Comparison of ENCODE assay signal across 1 mouse cellular context in the genomic region with DNA sequence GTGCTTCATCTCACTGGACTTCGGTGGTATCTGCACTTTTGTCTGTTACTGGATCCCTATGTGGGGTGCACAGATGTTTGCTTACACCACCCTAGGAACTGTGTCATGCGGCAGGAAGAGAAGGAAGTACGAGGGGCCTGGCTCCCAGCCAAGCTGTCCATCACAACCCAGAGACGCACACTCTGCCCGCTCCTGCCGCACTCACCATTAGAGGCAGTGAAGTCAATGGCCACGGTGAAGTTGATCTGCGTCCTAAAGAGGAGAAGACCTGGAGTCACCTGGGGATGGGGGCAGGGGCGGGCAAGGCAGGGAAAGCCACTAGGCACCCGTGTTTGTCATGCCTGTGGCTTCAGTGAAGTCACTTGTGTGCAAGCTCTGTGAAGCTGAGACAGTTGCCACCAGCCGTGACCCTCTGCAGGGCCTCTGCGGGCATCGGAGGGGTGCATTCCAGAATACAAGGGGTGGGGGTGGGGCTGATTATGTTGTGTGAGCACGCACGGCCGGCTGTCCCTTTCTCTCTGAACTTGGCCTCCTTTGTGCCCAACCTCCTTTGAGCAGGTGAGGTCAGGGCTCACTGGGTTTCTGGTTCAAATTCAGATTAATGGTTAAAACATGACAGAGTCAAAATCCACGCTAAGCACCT.
A peak's percentile ranks its signal among the peaks of the same experiment; 100 is the strongest.
TF ChIP-seq lines count a peak whose summit lies in the region.

No protein-coding gene starts in this region.

TF ChIP-seq in MEL, 35 proteins besides CTCF, POLR2A, EP300 and RAD21 (continued from another document):
- TF ChIP-seq NELFE (IDR thresholded peaks at IDR 0.05; ENCODE audit: low read depth, low read length) (0 out of 2 replicates have a peak, but pooled peaks have one; percentile 11), USF1 (IDR thresholded peaks at IDR 0.05; ENCODE audit: low read depth, low read length) (peak; percentile 51), ZC3H11A (IDR thresholded peaks at IDR 0.05; ENCODE audit: low read depth, low read length) (no peak), MEF2A (IDR thresholded peaks at IDR 0.05; ENCODE audit: extremely low read depth, insufficient replicate concordance, low read depth, low read length, poor library complexity, severe bottlenecking) (no peak), USF2 (IDR thresholded peaks at IDR 0.05; ENCODE audit: borderline replicate concordance in 1 of 2, insufficient read depth in 1 of 2, low read depth in 1 of 2, low read length in 2 of 2) (no peak), UBTF (IDR thresholded peaks at IDR 0.05; ENCODE audit: borderline replicate concordance, insufficient read depth, low read depth, low read length) (no peak), E2F4 (IDR thresholded peaks at IDR 0.05; ENCODE audit: borderline replicate concordance, low read depth, low read length) (no peak), POLR2AphosphoS5 (IDR thresholded peaks at IDR 0.05; ENCODE audit: borderline replicate concordance, low read depth, low read length) (no peak)
